Mouse (Mus musculus): ENCODE results near the gene Prrg4.

DNA sequence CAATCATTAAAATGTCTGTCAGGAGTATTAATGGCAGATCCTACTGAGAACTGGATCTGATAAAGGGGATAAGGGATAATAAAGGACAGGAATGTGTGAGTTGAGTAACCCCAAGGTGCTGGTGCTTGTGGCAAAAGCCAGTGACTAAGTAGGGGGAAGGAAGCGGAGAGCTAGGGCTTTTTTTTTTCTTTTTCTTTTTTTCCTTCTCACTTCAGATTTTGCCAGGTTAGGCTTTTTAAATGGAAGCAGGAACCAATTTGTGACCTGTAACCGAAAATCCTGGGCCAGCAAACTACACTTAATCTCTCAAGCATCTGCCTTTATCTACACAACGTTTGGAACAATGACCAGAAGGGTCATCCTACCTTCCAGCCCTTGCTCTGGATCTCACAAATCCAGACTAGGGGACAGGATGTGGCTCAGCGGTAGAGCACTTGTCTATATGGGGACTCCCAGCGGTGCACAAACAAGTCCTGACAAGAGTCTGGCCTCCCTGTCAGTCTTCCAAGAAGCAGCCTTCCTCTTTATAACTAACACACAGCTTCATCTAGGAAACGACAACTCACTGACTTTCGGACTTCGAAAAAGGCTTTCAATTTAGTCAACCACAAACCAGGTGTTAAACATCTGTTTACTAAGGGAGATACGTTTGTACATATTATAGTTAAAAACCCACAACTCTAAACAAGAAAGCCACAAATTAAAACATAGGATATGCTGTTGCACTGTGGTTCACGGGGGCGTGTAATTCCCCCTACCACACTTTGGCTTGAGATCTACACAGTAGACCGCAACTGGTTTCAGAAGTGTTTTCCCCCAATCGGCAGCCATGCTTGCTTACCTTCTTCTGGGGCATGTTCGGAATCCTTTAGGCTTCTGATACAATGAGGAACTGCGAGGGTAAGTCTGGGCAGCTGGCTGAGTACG lies 1.2 kb downstream of the Prrg4 start:
- TF ChIP-seq CTCF (IDR thresholded peaks at IDR 0.05 in 2 of 3, conservative IDR thresholded peaks at IDR 0.05 in 1 of 3; ENCODE audit: control insufficient read depth in 1 of 3, insufficient read depth in 1 of 3, low read depth in 2 of 3, low read length in 3 of 3, poor library complexity in 1 of 3, severe bottlenecking in 1 of 3) (no peak), SMC3 (IDR thresholded peaks at IDR 0.05; ENCODE audit: low read depth, low read length) (no peak), GATA1 (IDR thresholded peaks at IDR 0.05; ENCODE audit: low read depth, low read length) (no peak), HCFC1 (IDR thresholded peaks at IDR 0.05; ENCODE audit: low read depth, low read length) (no peak), MAZ (IDR thresholded peaks at IDR 0.05; ENCODE audit: low read depth, low read length) (no peak), RCOR1 (IDR thresholded peaks at IDR 0.05; ENCODE audit: low read depth, low read length) (no peak), TBP (IDR thresholded peaks at IDR 0.05; ENCODE audit: low read depth, low read length) (no peak), GABPA (IDR thresholded peaks at IDR 0.05; ENCODE audit: low read depth, low read length) (no peak), POLR2A (IDR thresholded peaks at IDR 0.05; ENCODE audit: control insufficient read depth in 1 of 2, insufficient read depth in 1 of 2, low read depth in 1 of 2, low read length in 2 of 2, poor library complexity in 1 of 2) (no peak), USF1 (IDR thresholded peaks at IDR 0.05; ENCODE audit: low read depth, low read length) (no peak)

All from MEL (cell line).